Mouse (Mus musculus) midbrain, embryonic 15.5 days (tissue): ENCODE data around the gene Clk4. TPM values are rescaled to one million over a fixed set of nuclear protein-coding genes. Genes with fewer than 3 reads are reported as not detected.
A peak's percentile ranks its signal among the peaks of the same experiment; 100 is the strongest.

ENCODE experiments used
- ATAC-seq: fragments of 200-750 bp; cut with Nextera tagmentation; replicated peaks from 2 replicates; pipeline ENCODE4 v1.8.0; 2017; ENCODE audit warnings: moderate TSS enrichment
- H3K27ac ChIP-seq: fragments of 300-500 bp; sonication (generic); 2 replicates; pipeline ENCODE4 v1.5.1; 2015; ENCODE audit warnings: mild to moderate bottlenecking, inconsistent platforms
- H3K27me3 ChIP-seq: fragments of 300-500 bp; sonication (generic); replicated peaks from 2 replicates; pipeline ENCODE4 v1.6.1; 2015; ENCODE audit warnings: inconsistent platforms
- H3K36me3 ChIP-seq: fragments of 300-500 bp; sonication (generic); replicated peaks from 2 replicates; pipeline ENCODE4 v1.6.1; 2015; ENCODE audit warnings: inconsistent platforms
- H3K4me1 ChIP-seq: fragments of 300-500 bp; sonication (generic); 2 replicates; pipeline ENCODE4 v1.6.1; 2015; ENCODE audit warnings: inconsistent platforms
- H3K4me2 ChIP-seq: fragments of 300-500 bp; sonication (generic); 2 replicates; pipeline ENCODE4 v1.6.1; 2015; ENCODE audit warnings: inconsistent platforms, mild to moderate bottlenecking, moderate library complexity
- H3K4me3 ChIP-seq: fragments of 300-500 bp; sonication (generic); 2 replicates; pipeline ENCODE4 v1.5.1; 2015; ENCODE audit warnings: mild to moderate bottlenecking, inconsistent platforms
- H3K9ac ChIP-seq: fragments of 300-500 bp; sonication (generic); 2 replicates; pipeline ENCODE4 v1.6.1; 2015; ENCODE audit warnings: mild to moderate bottlenecking, inconsistent platforms
- H3K9me3 ChIP-seq: fragments of 300-500 bp; sonication (generic); 2 replicates; pipeline ENCODE4 v1.6.1; 2016; ENCODE audit warnings: inconsistent platforms
- WGBS: fragments of 180-500 bp; shearing (Covaris S2); methylation state at CpG from one replicate; pipeline ENCODE4 v1.1.7; 2015; ENCODE audit warnings: mixed read lengths; 5-methylcytosine and 5-hydroxymethylcytosine counted together
- polyA plus RNA-seq: library from polyadenylated mRNA; unstranded; fragments of >200 nt; fragmentation: Nextera tagmentation; extraction: Ambion mirVana; gene quantifications from 2 replicates; pipeline ENCODE4 v1.2.1, GENCODE M21; 2015

Clk4 gene
- 135 and 146 TPM in 2 replicates for polyA plus RNA-seq

DNA sequence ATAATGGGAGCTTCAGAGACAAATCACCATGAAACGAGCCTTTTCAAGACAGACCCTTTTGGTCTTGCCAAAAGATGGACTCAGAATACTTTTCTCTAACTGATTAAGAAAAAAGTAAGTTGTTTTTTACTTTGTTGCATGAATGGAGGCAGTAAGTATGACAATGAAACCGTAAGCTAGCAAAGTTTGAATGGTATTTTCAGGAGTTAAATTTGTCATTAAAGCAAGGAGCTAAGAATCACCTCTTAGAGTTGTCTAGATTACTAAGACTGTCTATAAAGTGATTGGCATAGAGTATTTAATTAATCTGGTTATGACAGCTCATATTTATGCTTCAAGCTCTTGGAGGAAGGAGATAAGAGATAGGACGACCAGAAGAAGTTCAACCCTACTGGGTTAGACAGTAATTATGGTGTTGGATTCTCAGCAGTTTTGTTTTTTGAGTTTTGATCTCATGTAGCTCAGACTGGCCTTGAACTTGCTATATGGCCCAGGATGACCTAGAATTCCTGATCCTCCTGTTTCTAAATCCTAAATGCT, at the start of gene Clk4:
Clk4 (plus strand) TSS at position 51 of the 540 bp plus-strand sequence.
- WGBS, result 83% methylated on average over 3 of the region's 3 CpGs
- peak within 1 kb of the TSS; percentile 55 for H3K9ac ChIP-seq
- peaks cover 30% of the 10 kb centered on the region for H3K4me1 ChIP-seq
- H3K36me3 ChIP-seq, result peaks cover under 1% of the 10 kb centered on the region; the same call in 1 of the 2 replicates
- H3K27me3 ChIP-seq, result no peaks in the 10 kb centered on the region
- peak within 1 kb of the TSS; percentile 96 for H3K27ac ChIP-seq
- ATAC-seq, result no peak
- no peaks in the 10 kb centered on the region for H3K9me3 ChIP-seq
- peak within 1 kb of the TSS; percentile 62 for H3K4me3 ChIP-seq
- peak within 1 kb of the TSS; percentile 85 for H3K4me2 ChIP-seq

DNA sequence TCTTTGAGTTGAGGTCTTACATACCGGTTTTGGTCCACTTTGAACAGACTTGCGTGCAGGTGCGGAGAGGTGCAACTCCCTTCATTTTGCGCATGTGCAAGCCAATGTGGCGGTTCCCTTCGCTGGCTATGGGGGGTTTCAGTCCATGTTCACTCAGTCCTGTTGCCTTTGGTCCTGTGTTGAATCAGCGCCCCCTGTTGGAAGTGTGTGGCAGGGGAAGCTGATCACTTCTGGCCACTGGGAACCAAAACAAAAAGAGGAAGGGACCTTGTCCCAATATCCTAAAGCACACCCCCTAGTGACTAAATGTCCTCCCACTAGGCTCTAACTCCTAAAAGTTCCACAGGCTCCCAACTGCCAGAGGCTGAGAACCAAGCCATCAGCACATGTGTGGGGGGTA, 47.5 kb upstream of the Clk4 start:
- no peaks in the 10 kb centered on the region for H3K27me3 ChIP-seq
- H3K9ac ChIP-seq, result no peak overlapping the region
- no peak overlapping the region for H3K4me2 ChIP-seq
- 87% methylated on average over 7 of the region's 7 CpGs for WGBS
- H3K36me3 ChIP-seq, result no peaks in the 10 kb centered on the region
- H3K27ac ChIP-seq, result no peak overlapping the region
- H3K4me3 ChIP-seq, result no peak overlapping the region
- H3K9me3 ChIP-seq, result no peaks in the 10 kb centered on the region
- no peak for ATAC-seq
- H3K4me1 ChIP-seq, result no peaks in the 10 kb centered on the region

DNA sequence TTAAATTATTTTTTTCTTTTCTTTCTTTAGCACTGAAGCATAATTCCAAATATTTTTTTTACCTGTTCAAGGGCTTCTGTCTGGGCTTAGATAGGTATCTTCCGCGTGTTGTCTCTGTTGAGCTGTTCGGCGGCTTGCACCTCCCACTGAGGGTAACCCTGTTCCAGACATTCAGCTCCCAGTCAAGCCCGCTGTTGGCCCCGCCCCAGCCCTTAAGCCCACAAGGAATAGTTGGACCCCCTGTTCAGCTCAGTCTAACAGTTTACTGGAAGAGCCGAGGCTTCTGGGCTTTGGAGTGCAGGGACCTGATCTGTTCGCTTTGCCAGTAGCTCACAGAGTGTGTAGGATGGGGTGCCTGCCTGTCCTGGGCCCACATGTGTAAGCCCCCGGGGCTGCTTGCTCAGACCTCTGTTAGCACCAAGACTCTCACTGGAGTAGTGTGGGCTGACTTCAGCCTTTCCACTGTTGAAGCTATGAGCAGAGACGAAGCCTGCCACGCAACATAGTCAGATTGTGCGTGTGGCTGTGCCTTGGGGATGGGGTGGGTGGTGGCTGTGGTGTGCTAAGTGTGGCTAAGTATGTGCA, 42.0 kb upstream of the Clk4 start:
- 80% methylated on average over 12 of the region's 12 CpGs for WGBS
- H3K4me3 ChIP-seq, result no peak overlapping the region

DNA sequence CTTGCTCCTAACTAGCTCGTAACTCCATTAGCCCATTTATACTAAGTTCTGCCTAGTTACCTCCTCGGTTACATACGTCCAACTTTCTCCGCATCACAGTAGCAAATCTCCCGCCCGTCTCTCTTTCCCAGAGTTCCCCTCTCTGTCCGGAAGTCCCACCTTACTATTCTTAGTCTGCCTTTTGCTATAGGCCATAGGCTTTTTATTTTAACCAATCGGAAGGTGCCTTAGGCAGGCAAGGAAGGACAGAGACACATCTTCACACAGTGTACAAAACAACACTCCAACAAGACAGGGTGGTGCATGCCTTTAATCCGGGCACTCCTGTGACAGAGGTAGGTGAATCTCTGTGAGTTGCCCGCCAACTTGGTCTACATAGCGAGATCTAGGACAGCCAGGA, 41.2 kb upstream of the Clk4 start, which contains the start of gene Gm12569:
Gm12569 (plus strand) TSS at position 166 of the 400 bp plus-strand sequence.
- Histone ChIP-seq H3K4me2 (no peak within 1 kb of the TSS), H3K9ac (no peak within 1 kb of the TSS), H3K4me1 (no peaks in the 10 kb centered on the region), H3K4me3 (no peak within 1 kb of the TSS), H3K9me3 (no peaks in the 10 kb centered on the region), H3K27ac (no peak within 1 kb of the TSS), H3K36me3 (no peaks in the 10 kb centered on the region), H3K27me3 (no peaks in the 10 kb centered on the region)
- no peak for ATAC-seq
- 94% methylated on average over 11 of the region's 11 CpGs for WGBS

More for the DNA sequence above, 42.0 kb upstream of the Clk4 start:
- no peak overlapping the region for H3K4me2 ChIP-seq
- no peaks in the 10 kb centered on the region for H3K4me1 ChIP-seq
- no peaks in the 10 kb centered on the region for H3K9me3 ChIP-seq
- no peak overlapping the region for H3K27ac ChIP-seq
- H3K36me3 ChIP-seq, result no peaks in the 10 kb centered on the region
- no peak overlapping the region for H3K9ac ChIP-seq
- ATAC-seq, result no peak
- H3K27me3 ChIP-seq, result no peaks in the 10 kb centered on the region

DNA sequence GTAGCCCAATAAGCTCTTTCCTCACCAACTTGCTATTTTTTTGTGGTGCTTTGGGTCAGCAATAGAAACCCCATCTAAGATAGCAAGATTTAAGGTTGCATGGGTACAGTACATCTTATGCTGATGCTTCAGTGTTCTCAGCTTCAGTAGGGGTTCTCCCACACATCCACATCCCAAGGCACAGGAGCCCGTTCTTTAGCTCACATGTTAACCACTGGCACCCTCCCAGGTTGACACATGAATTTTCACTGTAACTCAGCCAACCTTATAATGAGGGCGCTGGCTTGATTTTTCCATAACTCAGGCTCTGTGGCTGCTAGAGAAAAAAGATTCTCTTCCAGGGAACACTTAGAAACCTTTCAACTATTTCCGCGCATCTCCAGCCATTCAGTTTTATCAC, 34.4 kb upstream of the Clk4 start:
- no peaks in the 10 kb centered on the region for H3K36me3 ChIP-seq
- H3K27me3 ChIP-seq, result no peaks in the 10 kb centered on the region
- no peak for ATAC-seq
- WGBS, result 84% methylated on average over 4 of the region's 4 CpGs
- no peak overlapping the region for H3K27ac ChIP-seq
- no peaks in the 10 kb centered on the region for H3K9me3 ChIP-seq
- no peak overlapping the region for H3K4me2 ChIP-seq
- H3K4me3 ChIP-seq, result no peak overlapping the region
- H3K4me1 ChIP-seq, result no peaks in the 10 kb centered on the region
- H3K9ac ChIP-seq, result no peak overlapping the region

DNA sequence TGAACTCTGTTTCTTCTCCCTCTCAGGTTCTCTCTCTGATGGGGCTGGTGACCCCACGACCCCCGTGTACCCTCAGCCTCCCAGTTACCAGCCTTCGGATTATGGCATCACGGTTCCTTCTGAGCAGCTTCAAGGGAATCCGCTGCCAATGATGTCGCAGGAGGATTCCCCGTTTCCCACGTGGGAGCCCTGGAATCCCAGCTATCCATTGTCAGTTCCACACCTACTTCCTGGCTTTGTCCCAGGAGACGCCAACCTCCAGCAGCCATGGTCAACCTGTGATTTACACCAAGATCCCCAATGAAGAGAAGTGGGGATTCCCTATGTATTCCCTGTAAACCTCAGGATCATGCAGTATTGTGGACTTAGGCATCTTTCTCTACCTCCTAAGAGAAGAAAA, 26.9 kb upstream of the Clk4 start:
- H3K4me1 ChIP-seq, result no peaks in the 10 kb centered on the region
- 91% methylated on average over 9 of the region's 9 CpGs for WGBS
- H3K9ac ChIP-seq, result no peak overlapping the region

DNA sequence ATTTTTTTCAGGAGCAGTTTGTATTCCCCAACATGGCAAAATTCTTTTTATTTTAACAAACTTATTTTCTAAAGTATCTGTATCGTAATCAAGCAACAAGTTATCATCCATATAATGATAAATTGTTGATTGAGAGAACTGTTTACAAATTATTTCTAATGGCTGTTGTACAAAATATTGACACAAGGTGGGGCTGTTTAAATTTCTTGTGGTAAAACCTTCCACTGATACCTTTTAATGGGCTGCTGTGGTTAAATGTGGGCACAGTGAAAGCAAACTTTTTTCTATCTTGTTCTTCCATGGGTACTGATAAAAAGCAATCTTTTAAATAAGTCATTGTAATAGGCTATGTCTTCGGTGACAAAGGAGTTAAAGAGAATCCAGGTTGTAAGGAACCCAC, 18.6 kb upstream of the Clk4 start:
- Histone ChIP-seq H3K36me3 (no peaks in the 10 kb centered on the region), H3K9ac (no peak overlapping the region), H3K4me1 (no peaks in the 10 kb centered on the region), H3K27ac (no peak overlapping the region), H3K9me3 (no peaks in the 10 kb centered on the region), H3K4me3 (no peak overlapping the region), H3K27me3 (no peaks in the 10 kb centered on the region), H3K4me2 (no peak overlapping the region)
- 84% methylated on average over 2 of the region's 2 CpGs for WGBS
- ATAC-seq, result no peak

More for the DNA sequence above, 26.9 kb upstream of the Clk4 start:
- Histone ChIP-seq H3K36me3 (no peaks in the 10 kb centered on the region), H3K9me3 (no peaks in the 10 kb centered on the region), H3K27ac (no peak overlapping the region), H3K4me2 (no peak overlapping the region), H3K4me3 (no peak overlapping the region), H3K27me3 (no peaks in the 10 kb centered on the region)
- no peak for ATAC-seq

DNA sequence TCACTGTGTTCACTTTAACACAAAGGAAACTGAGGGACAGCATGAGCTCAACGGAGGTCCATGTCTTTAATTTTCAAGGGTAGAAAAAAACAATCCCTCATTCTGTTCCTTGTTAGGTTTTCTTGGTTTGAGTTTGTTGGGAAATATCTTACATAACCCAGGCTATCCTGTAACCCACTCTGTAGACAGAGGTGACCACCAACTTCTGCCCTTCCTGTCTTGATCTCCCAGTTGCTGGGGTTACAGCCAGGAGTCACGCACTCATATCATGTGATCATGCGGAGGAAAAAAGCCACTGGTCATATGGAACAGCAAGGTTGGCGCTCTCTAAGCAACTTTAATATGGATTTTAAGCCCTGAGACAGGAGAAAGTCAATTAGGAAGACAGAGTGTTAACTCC, 4.5 kb upstream of the Clk4 start:
- Histone ChIP-seq H3K4me1 (no peaks in the 10 kb centered on the region), H3K27ac (no peak overlapping the region), H3K9ac (no peak overlapping the region), H3K9me3 (no peaks in the 10 kb centered on the region), H3K27me3 (no peaks in the 10 kb centered on the region), H3K4me2 (no peak overlapping the region), H3K36me3 (no peaks in the 10 kb centered on the region), H3K4me3 (no peak overlapping the region)
- ATAC-seq, result no peak
- whole genome bisulfite sequencing, result 92% methylated on average over 4 of the region's 4 CpGs

DNA sequence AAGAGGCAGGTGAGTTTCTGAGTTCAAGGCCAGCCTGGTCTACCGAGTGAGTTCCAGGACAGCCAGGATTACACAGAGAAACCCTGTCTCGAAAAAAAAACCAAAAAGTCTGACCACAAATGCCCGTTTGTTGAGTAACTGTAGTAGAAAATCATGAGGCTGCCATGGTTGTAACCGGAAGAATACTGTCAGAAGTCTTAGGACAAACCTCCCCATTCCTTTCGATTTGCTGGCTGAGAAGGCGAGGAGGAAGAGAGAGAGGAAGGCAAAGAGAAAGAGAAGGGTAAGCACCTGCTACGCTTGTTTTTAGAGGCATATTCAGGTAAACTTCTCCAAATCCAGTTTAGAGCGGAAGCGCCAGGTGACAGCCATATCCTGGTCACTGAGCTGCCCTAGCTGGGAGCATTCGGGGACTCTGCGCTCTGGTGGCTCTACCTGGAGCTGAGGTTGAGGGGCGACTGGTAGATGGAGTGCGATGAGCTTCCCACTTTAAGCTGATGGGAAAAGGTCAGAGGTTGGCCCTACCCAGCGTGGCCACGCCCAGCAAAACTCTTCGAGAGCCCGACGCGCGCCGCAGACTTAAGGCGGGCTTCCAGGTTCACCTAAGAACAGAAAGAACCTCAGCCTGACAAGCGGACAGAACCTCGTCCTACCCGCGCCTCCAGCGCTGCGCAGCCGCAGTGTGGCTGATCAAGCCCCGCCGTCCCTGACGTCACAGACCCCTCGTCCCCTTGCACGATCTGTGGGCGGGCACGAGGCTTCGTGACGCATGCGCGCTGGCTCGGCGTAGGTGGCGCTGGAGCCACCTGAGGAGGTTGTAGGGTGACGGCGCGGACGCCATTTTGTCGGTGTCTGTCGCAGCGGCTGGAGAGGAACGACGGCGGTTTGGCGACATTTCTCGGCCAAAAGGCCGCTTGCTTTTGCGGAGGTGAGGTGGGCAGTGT, 1.1 kb downstream of the Clk4 start, which contains the start of gene BC049762:
BC049762 (minus strand) TSS at position 705 of the 944 bp plus-strand sequence.
- ATAC-seq, result peak; percentile 99
- WGBS, result 10% methylated on average over 57 of the region's 57 CpGs

DNA sequence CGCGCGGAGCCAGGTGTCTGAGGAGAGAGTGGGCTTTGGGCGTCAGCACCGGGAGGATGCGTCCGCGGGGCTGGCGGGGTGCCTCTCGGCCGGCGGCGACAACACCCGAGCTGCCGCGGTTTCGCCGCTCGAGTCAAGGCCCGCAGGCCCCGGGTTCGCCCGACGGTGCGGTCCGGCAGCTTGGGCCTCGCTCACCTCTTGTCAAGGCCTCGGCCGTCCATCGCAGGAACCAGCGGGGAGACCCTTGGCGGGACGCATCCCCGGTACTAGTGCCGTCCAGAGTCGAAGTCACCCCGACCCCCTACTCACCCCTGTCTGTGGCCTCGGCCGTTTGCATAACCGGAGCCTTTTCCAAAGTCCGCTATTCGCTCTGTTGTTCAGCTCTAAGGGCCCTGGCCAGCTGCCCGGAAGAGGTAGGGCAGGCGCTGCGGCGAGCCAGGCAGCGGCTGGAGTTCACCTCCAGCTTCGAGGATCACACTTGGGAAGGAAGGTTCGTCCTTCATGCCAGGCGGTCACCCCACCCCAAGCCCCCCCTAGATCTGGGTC, 1.8 kb downstream of the Clk4 start:
- Histone ChIP-seq H3K4me3 (peak overlapping the region; percentile 62), H3K36me3 (peaks cover 4% of the 10 kb centered on the region; the same call in 1 of the 2 replicates), H3K4me1 (peaks cover 31% of the 10 kb centered on the region), H3K27ac (peak overlapping the region; percentile 96), H3K27me3 (no peaks in the 10 kb centered on the region), H3K4me2 (peak overlapping the region; percentile 52), H3K9ac (peak overlapping the region; percentile 91), H3K9me3 (no peaks in the 10 kb centered on the region)
- WGBS, result under 1% methylated on average over 50 of the region's 50 CpGs
- peak; percentile 73 for ATAC-seq

More for the DNA sequence above, 1.1 kb downstream of the Clk4 start, which contains the start of gene BC049762:
- H3K4me2 ChIP-seq, result peak within 1 kb of the TSS; percentile 85
- peak within 1 kb of the TSS; percentile 96 for H3K27ac ChIP-seq
- H3K4me3 ChIP-seq, result peak within 1 kb of the TSS; percentile 62
- H3K4me1 ChIP-seq, result peaks cover 31% of the 10 kb centered on the region
- peak within 1 kb of the TSS; percentile 91 for H3K9ac ChIP-seq
- H3K27me3 ChIP-seq, result no peaks in the 10 kb centered on the region
- H3K36me3 ChIP-seq, result peaks cover 4% of the 10 kb centered on the region; the same call in 1 of the 2 replicates
- H3K9me3 ChIP-seq, result no peaks in the 10 kb centered on the region

DNA sequence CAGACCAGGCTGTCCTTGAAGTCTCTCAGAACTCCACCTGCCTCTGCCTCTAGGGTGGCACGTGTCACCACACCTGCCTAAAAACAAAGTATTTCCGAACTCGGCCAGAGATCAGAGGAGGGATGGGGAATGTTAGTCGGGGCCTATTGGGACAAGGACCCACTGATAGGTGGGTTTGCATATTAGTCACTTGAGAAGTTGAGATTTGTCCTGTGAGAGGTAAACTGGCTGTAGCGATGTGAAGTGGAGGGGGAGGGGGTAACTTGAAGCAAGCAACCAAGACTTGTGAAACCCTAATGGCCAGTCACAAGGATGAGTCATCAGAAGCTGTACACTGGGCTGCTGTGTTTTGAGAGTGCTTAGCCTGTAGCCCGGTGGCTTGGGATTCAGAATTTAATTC, 2.8 kb downstream of the Clk4 start:
- H3K9ac ChIP-seq, result peak overlapping the region; percentile 91; the same call in 1 of the 2 replicates
- H3K27ac ChIP-seq, result no peak overlapping the region
- H3K4me3 ChIP-seq, result peak overlapping the region; percentile 62
- H3K4me1 ChIP-seq, result peaks cover 31% of the 10 kb centered on the region
- H3K27me3 ChIP-seq, result no peaks in the 10 kb centered on the region
- H3K4me2 ChIP-seq, result peak overlapping the region; percentile 52
- WGBS, result 37% methylated on average over 6 of the region's 6 CpGs
- H3K36me3 ChIP-seq, result peaks cover 4% of the 10 kb centered on the region; the same call in 1 of the 2 replicates
- no peaks in the 10 kb centered on the region for H3K9me3 ChIP-seq
- no peak for ATAC-seq

DNA sequence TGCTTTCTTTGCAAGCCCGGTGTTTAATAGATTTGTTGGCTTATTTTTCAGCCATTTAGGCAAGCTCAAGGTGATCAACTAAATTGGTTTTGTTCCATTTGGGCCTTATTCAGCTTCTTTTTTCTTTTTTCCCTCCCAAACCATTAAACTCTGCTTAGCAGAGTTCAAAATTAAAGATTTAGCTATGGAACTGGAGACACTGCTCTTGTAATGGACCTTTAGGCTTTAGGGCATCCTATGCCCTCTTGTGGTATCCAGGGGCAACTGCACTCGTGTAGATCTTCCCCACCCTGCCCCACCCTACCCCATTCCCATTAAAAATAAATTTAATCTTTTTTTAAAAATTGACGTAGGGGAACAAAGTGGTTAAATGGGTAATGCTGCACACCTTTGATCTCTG, 3.8 kb downstream of the Clk4 start:
- peaks cover 4% of the 10 kb centered on the region; the same call in 1 of the 2 replicates for H3K36me3 ChIP-seq
- H3K9ac ChIP-seq, result no peak overlapping the region
- H3K4me1 ChIP-seq, result peaks cover 31% of the 10 kb centered on the region
- WGBS, result 51% methylated on average over 3 of the region's 3 CpGs
- no peak overlapping the region for H3K27ac ChIP-seq
- peak overlapping the region; percentile 52 for H3K4me2 ChIP-seq
- no peaks in the 10 kb centered on the region for H3K27me3 ChIP-seq
- H3K9me3 ChIP-seq, result no peaks in the 10 kb centered on the region
- ATAC-seq, result no peak
- 0 out of 2 replicates have a peak overlapping the region, but pooled peaks have one; percentile 4 for H3K4me3 ChIP-seq
